Mouse (Mus musculus) lung, adult 2 months (tissue): ENCODE results near the gene Ccl12. TPM values are rescaled to one million over a fixed set of nuclear protein-coding genes. Genes with fewer than 3 reads are reported as not detected.

Source experiments
- DNase-seq: peaks from one replicate; pipeline ENCODE4 v3.0.0; 2022
- H3K4me1 ChIP-seq: fragments of 200-500 bp; 2 replicates; pipeline ENCODE4 v1.6.1; 2011; ENCODE audit warnings: low read length; ENCODE audit not compliant: control insufficient read depth, insufficient read depth
- H3K4me3 ChIP-seq: fragments of 200-500 bp; replicated peaks from 2 replicates; pipeline ENCODE3; 2011; ENCODE audit warnings: low read depth, mild to moderate bottlenecking, control low read depth, low read length; ENCODE audit errors: extremely low read depth
- CTCF ChIP-seq: fragments of 200-500 bp; IDR thresholded peaks from 2 replicates; pipeline ENCODE4 v1.5.1; 2011; ENCODE audit warnings: mild to moderate bottlenecking, low read length, control low read depth; ENCODE audit not compliant: insufficient read depth
- POLR2A ChIP-seq: fragments of 200-500 bp; IDR thresholded peaks from 2 replicates; pipeline ENCODE4 v1.6.1; 2011; ENCODE audit warnings: low read depth, mild to moderate bottlenecking, control low read depth, low read length, borderline replicate concordance; ENCODE audit errors: extremely low read depth
- WGBS: fragments of 180-500 bp; shearing (Covaris S2); methylation state at CpG from one replicate; pipeline ENCODE4 v1.1.7; 2018; 5-methylcytosine and 5-hydroxymethylcytosine counted together
- polyA plus RNA-seq: library from polyadenylated mRNA; depleted of rRNA; stranded (reverse); fragments of >200 nt; gene quantifications from 2 replicates; pipeline ENCODE4 v1.2.3, GENCODE M21; 2012; rRNA removed

Gene Ccl12
- polyA plus RNA-seq, 1 experiment = 2.9 TPM

DNA sequence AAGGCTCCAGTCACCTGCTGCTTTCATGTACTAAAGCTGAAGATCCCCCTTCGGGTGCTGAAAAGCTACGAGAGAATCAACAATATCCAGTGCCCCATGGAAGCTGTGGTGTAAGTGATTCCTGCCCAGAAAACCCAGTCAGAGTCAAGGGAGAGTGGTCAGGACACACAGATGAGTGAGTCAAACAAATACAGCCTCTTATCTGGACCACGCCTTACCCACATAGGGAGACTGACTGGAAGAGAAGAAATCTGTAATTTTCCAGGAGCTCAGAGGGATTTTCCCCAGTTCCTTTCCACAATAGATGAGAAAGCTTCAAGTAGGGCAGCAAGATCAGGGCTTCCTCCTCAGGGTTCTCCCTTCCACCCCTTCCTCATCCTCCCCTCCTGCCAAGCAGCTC lies 14.4 kb downstream of the Ccl12 start:
- DNase-seq = no peak
- WGBS = 75% methylated on average over 3 of the region's 3 CpGs
- H3K4me3 ChIP-seq = no peak overlapping the region
- no peak for TF ChIP-seq POLR2A
- TF ChIP-seq CTCF = no peak
- no peaks in the 10 kb centered on the region for H3K4me1 ChIP-seq

DNA sequence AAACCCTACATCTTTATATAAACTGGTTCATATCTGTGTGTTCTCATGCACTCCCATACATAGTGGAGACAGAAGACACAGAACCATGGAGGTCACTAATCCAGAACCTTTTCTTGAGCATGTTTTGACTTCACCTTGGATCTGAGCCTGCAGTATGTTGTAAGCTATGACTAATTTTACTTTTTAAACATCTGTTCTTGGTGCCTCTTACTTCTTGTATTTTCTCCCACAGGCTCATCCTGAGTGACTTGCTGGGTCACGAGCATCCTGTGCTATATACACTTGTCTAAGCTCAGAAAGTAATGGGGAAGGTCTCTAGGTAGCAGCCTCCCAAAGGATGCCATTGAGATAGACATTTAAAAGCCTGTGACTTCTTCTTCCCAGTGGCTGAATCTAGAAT lies 31.3 kb downstream of the Ccl12 start:
- 43% methylated on average over 1 of the region's 1 CpGs for WGBS
- TF ChIP-seq POLR2A (no peak), CTCF (no peak)
- no peaks in the 10 kb centered on the region for H3K4me1 ChIP-seq
- no peak overlapping the region for H3K4me3 ChIP-seq
- DNase-seq = no peak

DNA sequence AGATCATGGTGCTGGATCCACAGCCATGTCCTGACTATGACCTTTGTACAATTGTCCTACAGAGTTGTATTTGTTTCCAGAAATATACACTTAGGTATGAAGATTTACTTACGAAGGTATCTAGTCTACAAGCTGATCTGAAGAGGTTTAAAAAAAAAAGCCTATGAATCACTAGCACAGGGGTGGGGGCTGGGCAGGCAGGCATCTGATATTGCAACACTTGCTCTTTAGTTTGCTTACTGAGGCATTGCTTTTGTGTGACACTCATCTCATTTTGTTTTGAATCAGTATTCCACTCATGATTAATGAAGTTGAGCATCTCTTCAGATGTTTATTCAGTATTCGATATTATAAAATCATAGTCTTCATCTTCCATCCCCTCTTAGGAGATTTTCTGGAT lies 34.6 kb downstream of the Ccl12 start:
- no peak for DNase-seq
- Histone ChIP-seq H3K4me3 (no peak overlapping the region), H3K4me1 (no peaks in the 10 kb centered on the region)
- TF ChIP-seq CTCF (no peak), POLR2A (no peak)
- WGBS = 73% methylated on average over 2 of the region's 2 CpGs

DNA sequence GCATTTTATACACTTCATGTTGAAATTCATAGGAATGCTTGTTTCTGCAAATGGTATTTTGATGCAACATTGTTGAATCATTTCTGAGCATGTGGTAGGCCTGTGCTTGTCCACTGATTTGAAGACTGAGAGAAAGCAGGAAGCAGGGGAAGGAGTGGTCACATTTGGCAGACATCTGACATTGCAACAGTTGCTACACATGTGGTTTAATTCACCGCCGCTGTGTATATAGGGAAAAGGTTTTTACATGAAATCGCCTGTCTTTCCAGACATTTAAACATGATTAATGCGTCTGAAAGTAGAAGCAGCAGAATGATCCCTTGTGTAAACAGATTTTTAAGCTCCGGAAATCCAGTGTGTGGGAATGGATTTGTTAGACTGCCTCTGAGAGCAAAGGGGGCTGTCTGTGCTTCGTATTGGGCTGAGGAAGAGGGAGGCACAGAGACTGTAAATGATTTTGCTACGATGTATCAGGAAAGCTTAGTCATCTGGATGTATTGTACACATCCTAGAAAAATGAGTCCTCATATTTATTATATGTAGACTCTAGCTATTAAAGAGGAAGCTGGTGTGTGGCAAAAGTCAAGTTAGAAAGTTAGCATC lies 37.9 kb downstream of the Ccl12 start:
- 26% methylated on average over 7 of the region's 7 CpGs for WGBS
- TF ChIP-seq POLR2A = no peak
- no peak for DNase-seq
- Histone ChIP-seq H3K4me3 (no peak overlapping the region), H3K4me1 (no peaks in the 10 kb centered on the region)

Other genes with a start within 250 kb of the Ccl12 start
- gene 5530401A14Rik, start 241.2 kb upstream of the Ccl12 start, polyA plus RNA-seq = not detected in 2 replicates
- 0.04 and 0.05 TPM in 2 replicates for gene Asic2, start 133.4 kb upstream of the Ccl12 start, polyA plus RNA-seq
- gene Ccl2, start 66.3 kb upstream of the Ccl12 start, polyA plus RNA-seq = 1.9 and 2.5 TPM in 2 replicates
- not detected in 2 replicates for gene Gm17268, start 63.3 kb upstream of the Ccl12 start, polyA plus RNA-seq
- 0.51 and 0.58 TPM in 2 replicates for gene Ccl7, start 56.1 kb upstream of the Ccl12 start, polyA plus RNA-seq
- 6.9 and 7.6 TPM in 2 replicates for gene Ccl11, start 44.0 kb upstream of the Ccl12 start, polyA plus RNA-seq
- 2.1 and 2.7 TPM in 2 replicates for gene Ccl8, start 13.3 kb downstream of the Ccl12 start, polyA plus RNA-seq
- gene Ccl1, start 203.8 kb downstream of the Ccl12 start, polyA plus RNA-seq = not detected in 2 replicates